Mouse (Mus musculus) erythroblast, embryonic 14.5 days (primary cell): ENCODE measurements around the gene Pqbp1.

Experiments used
- GATA1 ChIP-seq: IDR thresholded peaks from 2 replicates; pipeline ENCODE4 v1.6.1; 2012; ENCODE audit warnings: low read length, inconsistent platforms, mixed read lengths
- TAL1 ChIP-seq: IDR thresholded peaks from 3 replicates; pipeline ENCODE4 v1.6.1; 2012; ENCODE audit warnings: low read length, inconsistent platforms, mixed read lengths

- no peak for TF ChIP-seq TAL1
- TF ChIP-seq GATA1 = no peak
Observed at GRCm38 (mm10) chrX:7864551-7864950, 34.5 kb downstream of the Pqbp1 start.
